Mouse (Mus musculus) Patski (cell line): ENCODE data around the gene Tmem30a. TPM values are rescaled to one million over a fixed set of nuclear protein-coding genes. Genes with fewer than 3 reads are reported as not detected.

Experiments
- ATAC-seq: fragments of 100-300 bp; one replicate; pipeline ENCODE4 v1.8.0; 2021
- CTCF ChIA-PET: fragments of 350-600 bp; sonication (Branson Sonifier 250); formaldehyde crosslinking; loops from one replicate; lab custom pipeline; 2022; ENCODE audit warnings: inconsistent platforms; lab: Charles Lee
- POLR2A ChIA-PET: fragments of 350-600 bp; sonication (Branson Sonifier 250); formaldehyde crosslinking; loops from one replicate; lab custom pipeline; 2022; ENCODE audit warnings: antibody characterized with exemption, inconsistent platforms; lab: Charles Lee
- DNase-seq: peaks from one replicate; pipeline ENCODE4 v3.0.0-alpha.2; 2011; ENCODE audit warnings: low read depth, low spot score
- H3K27me3 ChIP-seq: fragments of 371-371 bp; one replicate; pipeline ENCODE4 v1.5.1; 2021
- CTCF ChIP-seq: fragments of 100-300 bp; IDR thresholded peaks from one replicate; pipeline ENCODE4 v1.5.1; 2021
- in situ Hi-C: fragments of 300-500 bp; cut with MboI; formaldehyde crosslinking; loops from 3 replicates; pipeline ENCODE4 v1.11.1; 2018; ENCODE audit warnings: low pct_unique_long_range_greater_than_20kb, mixed read lengths
- polyA plus RNA-seq: library from polyadenylated mRNA; unstranded; gene quantifications from one replicate; pipeline ENCODE4 v1.2.3, GENCODE M21; 2021

Gene Tmem30a
- polyA plus RNA-seq, 1 experiment from 2014 or later: 120 TPM

GRCm38 (mm10) chr9:79755311-79755710, 38.0 kb downstream of the Tmem30a start:
- ChIA-PET POLR2A (no interaction called here), CTCF (interaction anchor here (1.1 kb wide), 2 partner anchors 8 to 248 kb away, joined by 3 read pairs; no protein-coding TSS in a partner anchor)
- no peak for TF ChIP-seq CTCF
- in situ Hi-C loops: no loop called here
- DNase-seq (no peak), ATAC-seq (no peak)
- H3K27me3 ChIP-seq: no peaks in the 10 kb centered on the region

- in situ Hi-C loops: no loop called here
- ATAC-seq (no peak), DNase-seq (no peak)
- CTCF ChIA-PET: no interaction called here
- no peaks in the 10 kb centered on the region for H3K27me3 ChIP-seq
- POLR2A ChIA-PET: no interaction called here
- no peak for TF ChIP-seq CTCF
Observed at GRCm38 (mm10) chr9:79751846-79752245, 41.5 kb downstream of the Tmem30a start.

GRCm38 (mm10) chr9:79750709-79751108, 42.6 kb downstream of the Tmem30a start:
- no peaks in the 10 kb centered on the region for H3K27me3 ChIP-seq
- DNase-seq (no peak), ATAC-seq (no peak)
- CTCF ChIA-PET: interaction anchor here (1.1 to 1.9 kb wide), 2 partner anchors 8 to 28 kb away, joined by 4 to 7 read pairs; no protein-coding TSS in a partner anchor
- in situ Hi-C loops: no loop called here
- TF ChIP-seq CTCF: no peak
- POLR2A ChIA-PET: interaction anchor here (1.1 kb wide), 1 partner anchor 9 kb away, joined by 3 read pairs; the partner anchor contains the start of gene Cox7a2

- TF ChIP-seq CTCF: no peak
- ChIA-PET CTCF (interaction anchor here (1.5 kb wide), 1 partner anchor 14 kb away, joined by 4 read pairs; the partner anchor contains the start of gene Cox7a2), POLR2A (no interaction called here)
- ATAC-seq (no peak), DNase-seq (no peak)
- no peaks in the 10 kb centered on the region for H3K27me3 ChIP-seq
- in situ Hi-C loops: no loop called here
Observed at GRCm38 (mm10) chr9:79745036-79745435, 48.3 kb downstream of the Tmem30a start.

GRCm38 (mm10) chr9:79735608-79736007, 57.7 kb downstream of the Tmem30a start:
- ATAC-seq (no peak), DNase-seq (no peak)
- ChIA-PET CTCF (no interaction called here), POLR2A (no interaction called here)
- in situ Hi-C loops: no loop called here
- no peaks in the 10 kb centered on the region for H3K27me3 ChIP-seq
- no peak for TF ChIP-seq CTCF

- no peak for DNase-seq
- ChIA-PET CTCF (interaction anchor here (0.5 kb wide), 1 partner anchor 14 kb away, joined by 4 read pairs; no protein-coding TSS in a partner anchor), POLR2A (no interaction called here)
- no peaks in the 10 kb centered on the region for H3K27me3 ChIP-seq
- no peak for ATAC-seq
- TF ChIP-seq CTCF: no peak
- in situ Hi-C loops: no loop called here
Observed at GRCm38 (mm10) chr9:79730301-79730700, 63.0 kb downstream of the Tmem30a start.

GRCm38 (mm10) chr9:79723090-79723489, 70.2 kb downstream of the Tmem30a start:
- DNase-seq: no peak
- POLR2A ChIA-PET: no interaction called here

GRCm38 (mm10) chr9:79721056-79721455, 72.3 kb downstream of the Tmem30a start:
- H3K27me3 ChIP-seq: no peaks in the 10 kb centered on the region
- TF ChIP-seq CTCF: no peak
- DNase-seq: no peak
- ATAC-seq: no peak
- POLR2A ChIA-PET: interaction anchor here (0.7 kb wide), 1 partner anchor 380 kb away, joined by 6 read pairs; no protein-coding TSS in a partner anchor
- CTCF ChIA-PET: interaction anchor here (0.8 to 1.6 kb wide), 10 partner anchors 10 to 1026 kb away, joined by 3 to 10 read pairs (median 4); no protein-coding TSS in a partner anchor
- in situ Hi-C loops: loop anchor here (5.0 to 10.0 kb wide), 3 partner anchors 676 to 1124 kb away; no protein-coding TSS in a partner anchor

More at GRCm38 (mm10) chr9:79723090-79723489, 70.2 kb downstream of the Tmem30a start:
- in situ Hi-C loops: loop anchor here (5.0 to 10.0 kb wide), 3 partner anchors 678 to 1126 kb away; no protein-coding TSS in a partner anchor
- CTCF ChIA-PET: interaction anchor here (1.3 to 1.9 kb wide), 2 partner anchors 11 to 27 kb away, joined by 3 to 7 read pairs; no protein-coding TSS in a partner anchor
- no peak for TF ChIP-seq CTCF
- ATAC-seq: no peak
- no peaks in the 10 kb centered on the region for H3K27me3 ChIP-seq

GRCm38 (mm10) chr9:79720143-79720542, 73.2 kb downstream of the Tmem30a start:
- no peak for ATAC-seq
- no peak for TF ChIP-seq CTCF
- in situ Hi-C loops: loop anchor here (5.0 to 10.0 kb wide), 3 partner anchors 675 to 1123 kb away; no protein-coding TSS in a partner anchor
- CTCF ChIA-PET: interaction anchor here (0.9 to 1.6 kb wide), 3 partner anchors 611 to 947 kb away, joined by 3 to 6 read pairs (median 5); no protein-coding TSS in a partner anchor
- DNase-seq: no peak
- POLR2A ChIA-PET: no interaction called here
- H3K27me3 ChIP-seq: no peaks in the 10 kb centered on the region

- CTCF ChIA-PET: no interaction called here
- H3K27me3 ChIP-seq: no peaks in the 10 kb centered on the region
- DNase-seq (no peak), ATAC-seq (no peak)
- TF ChIP-seq CTCF: no peak
- in situ Hi-C loops: loop anchor here (5.0 kb wide), 3 partner anchors 507 to 1077 kb away; no protein-coding TSS in a partner anchor
- POLR2A ChIA-PET: no interaction called here
Observed at GRCm38 (mm10) chr9:79719451-79719850, 73.9 kb downstream of the Tmem30a start.

Other genes starting within 250 kb of the Tmem30a start
- gene Col12a1, start 74.7 kb downstream of the Tmem30a start, polyA plus RNA-seq: 99.1 TPM
- 506 TPM for gene Cox7a2, start 33.6 kb downstream of the Tmem30a start, polyA plus RNA-seq
- gene Filip1, start 219.3 kb upstream of the Tmem30a start, polyA plus RNA-seq: not detected